Mouse (Mus musculus) liver, embryonic 12.5 days (tissue): ENCODE measurements around the gene Ptpro. TPM values are rescaled to one million over a fixed set of nuclear protein-coding genes. Genes with fewer than 3 reads are reported as not detected.
"Not testable (repeated sequence)": the region's sequence is repeated elsewhere in the genome, so short reads cannot be mapped to it uniquely, and the experiment has no call there.

Experiments
- ATAC-seq: fragments of 200-750 bp; cut with Nextera tagmentation; 2 replicates; pipeline ENCODE4 v1.8.0; 2017; ENCODE audit warnings: moderate number of reproducible peaks, mild to moderate bottlenecking, moderate library complexity
- H3K27ac ChIP-seq: fragments of 300-500 bp; sonication (generic); 2 replicates; pipeline ENCODE4 v1.5.1; 2016; ENCODE audit warnings: mild to moderate bottlenecking
- H3K27me3 ChIP-seq: fragments of 300-500 bp; sonication (generic); replicated peaks from 2 replicates; pipeline ENCODE4 v1.6.1; 2016; ENCODE audit warnings: mild to moderate bottlenecking, moderate library complexity
- H3K36me3 ChIP-seq: fragments of 300-500 bp; sonication (generic); 2 replicates; pipeline ENCODE4 v1.6.1; 2016; ENCODE audit warnings: mild to moderate bottlenecking, moderate library complexity
- H3K4me1 ChIP-seq: fragments of 300-500 bp; sonication (generic); 2 replicates; pipeline ENCODE4 v1.6.1; 2016
- H3K4me2 ChIP-seq: fragments of 300-500 bp; sonication (generic); 2 replicates; pipeline ENCODE4 v1.6.1; 2016; ENCODE audit warnings: mild to moderate bottlenecking, moderate library complexity
- H3K4me3 ChIP-seq: fragments of 300-500 bp; sonication (generic); 2 replicates; pipeline ENCODE4 v1.5.1; 2016; ENCODE audit warnings: mild to moderate bottlenecking, moderate library complexity
- H3K9ac ChIP-seq: fragments of 300-500 bp; sonication (generic); 2 replicates; pipeline ENCODE4 v1.6.1; 2016; ENCODE audit warnings: mild to moderate bottlenecking, moderate library complexity
- H3K9me3 ChIP-seq: fragments of 300-500 bp; sonication (generic); replicated peaks from 2 replicates; pipeline ENCODE4 v1.6.1; 2016; ENCODE audit warnings: mild to moderate bottlenecking, moderate library complexity
- WGBS: fragments of 180-500 bp; shearing (Covaris S2); methylation state at CpG from one replicate; pipeline ENCODE4 v1.1.7; 2016; ENCODE audit not compliant: insufficient replicate concordance; 5-methylcytosine and 5-hydroxymethylcytosine counted together
- polyA plus RNA-seq: library from polyadenylated mRNA; unstranded; fragments of >200 nt; fragmentation: Nextera tagmentation; extraction: Ambion mirVana; gene quantifications from 2 replicates; pipeline ENCODE4 v1.2.1, GENCODE M21; 2016

The Ptpro gene
- polyA plus RNA-seq, 1 experiment from 2014 or later = 0.51 TPM

DNA sequence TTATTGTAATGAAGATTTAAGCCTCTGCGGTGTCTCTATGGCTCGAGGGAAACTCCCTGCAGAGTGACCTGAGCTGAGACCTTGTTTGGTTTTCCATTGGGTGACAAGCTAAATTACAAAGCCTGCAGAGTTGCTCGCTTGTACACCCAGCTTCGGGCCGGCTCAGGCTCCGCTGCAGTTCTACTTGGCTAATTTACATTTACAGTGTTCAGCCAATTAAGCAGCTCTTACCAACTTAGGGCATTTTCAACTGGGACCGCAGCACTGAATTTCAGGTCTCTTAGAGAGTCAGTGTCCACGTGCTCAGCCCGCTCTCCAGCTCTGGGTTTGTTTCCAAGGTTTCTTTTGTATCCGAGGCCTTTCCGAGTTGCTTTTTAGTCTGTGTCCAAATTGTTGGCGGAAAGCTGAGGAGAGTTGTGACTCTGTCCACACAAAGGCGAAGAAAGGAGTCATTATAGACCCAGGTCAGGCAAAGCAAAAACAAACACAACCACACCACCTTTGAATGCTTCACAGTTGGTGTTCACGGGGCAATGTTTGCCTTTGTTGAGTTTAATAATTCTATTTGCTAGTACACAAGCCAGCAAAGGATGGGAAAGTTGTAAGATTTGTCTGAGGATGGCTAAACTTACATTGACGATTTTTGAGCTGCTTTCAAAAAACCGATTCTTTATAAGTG, 185.9 kb downstream of the Ptpro start:
- H3K9me3 ChIP-seq = no peaks in the 10 kb centered on the region
- WGBS = 66% methylated on average over 16 of the region's 16 CpGs
- H3K27me3 ChIP-seq = no peaks in the 10 kb centered on the region; the same call in 1 of the 2 replicates
- H3K4me3 ChIP-seq = no peak overlapping the region
- H3K9ac ChIP-seq = no peak overlapping the region
- ATAC-seq = no peak
- H3K27ac ChIP-seq = no peak overlapping the region
- no peak overlapping the region for H3K4me2 ChIP-seq
- H3K36me3 ChIP-seq = no peaks in the 10 kb centered on the region
- H3K4me1 ChIP-seq = no peaks in the 10 kb centered on the region

DNA sequence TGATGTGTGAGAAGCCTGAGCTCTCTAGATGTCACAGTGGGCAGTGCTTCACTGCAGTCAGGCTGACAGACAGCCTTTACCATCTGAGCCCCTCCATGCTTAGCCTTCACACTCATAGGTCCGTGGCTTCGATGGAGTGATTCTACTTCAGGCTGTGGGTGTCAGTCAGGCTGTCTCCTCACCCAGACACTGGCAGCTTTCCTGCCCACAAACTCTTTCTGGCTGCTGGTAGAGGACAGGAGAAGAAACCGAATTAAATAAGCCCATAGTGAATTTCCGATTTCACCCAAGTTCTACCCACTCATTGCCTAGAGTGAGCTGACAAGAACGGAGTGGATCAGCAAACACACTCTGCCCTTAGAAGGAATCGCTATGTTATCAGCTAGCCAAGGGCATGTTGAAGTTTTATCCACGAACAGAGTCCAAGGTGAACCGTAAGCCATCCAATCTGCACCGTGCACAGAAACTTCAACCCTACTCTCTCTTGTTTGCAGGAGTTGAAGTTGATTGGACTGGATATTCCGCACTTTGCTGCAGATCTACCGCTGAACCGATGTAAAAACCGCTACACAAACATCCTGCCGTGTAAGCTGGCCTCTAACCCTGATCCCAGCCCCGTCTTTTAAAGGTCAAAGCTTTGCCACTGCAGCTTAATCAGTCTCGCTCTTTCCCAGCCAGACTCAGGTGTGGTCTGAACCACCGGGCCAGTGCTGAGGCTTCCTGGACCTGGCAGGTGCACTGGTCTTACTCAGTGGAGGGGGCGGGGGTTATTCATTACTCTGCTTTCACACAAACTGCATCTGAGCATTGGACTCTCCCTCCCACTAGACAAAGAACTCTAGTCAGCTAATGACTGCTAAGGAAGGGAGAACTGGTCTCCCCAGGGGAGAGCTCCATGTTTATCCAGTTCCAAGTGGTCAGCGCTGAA, 188.7 kb downstream of the Ptpro start:
- 68% methylated on average over 19 of the region's 19 CpGs for WGBS
- Histone ChIP-seq H3K4me1 (no peaks in the 10 kb centered on the region), H3K27ac (no peak overlapping the region), H3K9me3 (no peaks in the 10 kb centered on the region), H3K36me3 (no peaks in the 10 kb centered on the region), H3K27me3 (no peaks in the 10 kb centered on the region; the same call in 1 of the 2 replicates), H3K4me3 (no peak overlapping the region), H3K9ac (no peak overlapping the region), H3K4me2 (no peak overlapping the region)
- ATAC-seq = no peak

DNA sequence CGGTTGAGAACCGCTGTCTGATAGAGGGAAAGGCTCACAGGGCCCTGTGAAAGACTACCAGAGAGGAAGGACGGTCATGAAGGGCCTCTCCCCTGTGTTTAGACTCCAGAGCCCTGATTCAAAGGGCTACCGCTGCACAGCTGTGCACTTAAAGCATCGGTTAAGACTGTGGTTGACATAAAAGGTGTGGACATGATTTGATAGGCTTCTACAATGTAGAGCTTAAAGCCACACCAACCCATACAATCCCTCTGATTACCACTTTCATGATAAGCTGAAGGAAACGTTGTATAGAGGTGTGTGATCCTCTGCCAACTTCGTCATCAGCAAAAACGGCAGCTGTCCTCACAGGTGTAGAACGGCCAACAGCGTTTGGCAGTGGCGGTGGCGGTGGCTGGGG, 191.0 kb downstream of the Ptpro start:
- Histone ChIP-seq H3K9me3 (no peaks in the 10 kb centered on the region), H3K27ac (no peak overlapping the region), H3K36me3 (no peaks in the 10 kb centered on the region), H3K9ac (no peak overlapping the region), H3K27me3 (no peaks in the 10 kb centered on the region; the same call in 1 of the 2 replicates), H3K4me2 (no peak overlapping the region), H3K4me3 (no peak overlapping the region), H3K4me1 (no peaks in the 10 kb centered on the region)
- WGBS = 75% methylated on average over 12 of the region's 12 CpGs
- no peak for ATAC-seq

DNA sequence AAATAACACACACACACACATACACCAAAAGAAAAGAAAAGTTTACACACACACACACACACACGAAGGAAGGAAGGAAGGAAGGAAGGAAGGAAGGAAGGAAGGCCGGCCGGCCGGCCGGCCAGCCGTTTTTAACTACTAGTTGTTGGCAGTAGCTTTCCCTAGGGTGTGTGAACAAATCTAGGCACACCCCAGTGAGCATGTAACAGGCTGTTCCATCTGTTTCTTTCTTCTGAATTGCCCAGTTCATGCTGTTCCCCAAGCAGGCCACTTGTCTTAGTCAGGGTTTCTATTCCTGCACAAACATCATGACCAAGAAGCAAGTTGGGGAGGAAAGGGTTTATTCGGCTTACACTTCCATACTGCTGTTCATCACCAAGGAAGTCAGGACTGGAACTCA, 194.0 kb downstream of the Ptpro start:
- not testable (repeated sequence) for H3K36me3 ChIP-seq, H3K27ac ChIP-seq, H3K9ac ChIP-seq, H3K9me3 ChIP-seq, H3K27me3 ChIP-seq, ATAC-seq, H3K4me1 ChIP-seq, H3K4me3 ChIP-seq, H3K4me2 ChIP-seq
- WGBS = 48% methylated on average over 7 of the region's 7 CpGs

DNA sequence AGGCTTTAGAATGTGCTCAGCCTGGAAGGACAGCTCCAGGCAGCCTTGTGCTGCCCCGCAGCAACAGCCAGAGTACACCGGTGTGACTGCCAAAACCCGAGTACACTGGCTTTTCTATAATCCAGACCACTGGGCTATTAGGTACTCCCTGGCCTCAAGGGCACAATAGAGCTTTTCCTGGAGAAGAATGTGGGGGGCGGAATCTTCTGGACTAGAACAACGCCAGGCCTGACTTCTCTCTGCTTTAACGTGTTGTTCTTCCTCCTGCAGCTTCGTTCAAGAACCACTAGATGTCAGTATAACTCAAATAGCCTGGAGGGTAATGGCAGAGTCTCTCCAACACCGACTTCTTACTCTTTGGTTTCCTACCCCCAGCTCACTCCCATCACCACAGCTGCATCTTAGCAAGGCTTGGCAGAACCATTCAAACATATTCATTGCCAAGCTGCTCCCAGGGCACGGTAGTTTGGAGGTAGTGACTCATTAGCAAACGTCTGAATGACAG, 203.5 kb downstream of the Ptpro start:
- Histone ChIP-seq H3K27ac (no peak overlapping the region), H3K4me3 (no peak overlapping the region), H3K9me3 (no peaks in the 10 kb centered on the region), H3K4me1 (peaks cover 4% of the 10 kb centered on the region; the same call in 1 of the 2 replicates), H3K27me3 (0 out of 2 replicates have a peak, but pooled peaks cover 4% of the 10 kb centered on the region), H3K36me3 (no peaks in the 10 kb centered on the region), H3K4me2 (no peak overlapping the region), H3K9ac (no peak overlapping the region)
- ATAC-seq = peak; percentile 47; the same call in 1 of the 2 replicates
- 19% methylated on average over 10 of the region's 10 CpGs for WGBS

DNA sequence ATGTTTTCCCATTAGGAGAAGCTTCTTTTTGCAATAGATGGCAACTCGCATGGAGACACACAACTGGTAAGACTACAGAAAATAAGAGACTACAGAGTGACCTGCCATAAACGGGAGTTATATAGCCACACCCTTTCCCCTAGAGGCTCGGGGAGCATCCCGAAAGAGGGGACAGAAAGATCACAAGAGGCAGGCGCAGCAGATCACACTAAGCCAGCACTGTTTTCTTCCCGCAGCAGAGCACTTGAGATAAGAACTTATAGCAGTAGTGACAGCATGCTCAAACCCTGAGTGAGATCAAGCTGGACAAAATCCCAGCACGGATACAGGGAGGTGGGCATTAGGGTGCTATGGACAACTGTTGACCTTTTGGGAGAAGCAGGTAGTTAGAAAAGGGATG, 203.9 kb downstream of the Ptpro start:
- no peak for ATAC-seq
- Histone ChIP-seq H3K4me1 (peaks cover 4% of the 10 kb centered on the region; the same call in 1 of the 2 replicates), H3K27ac (no peak overlapping the region), H3K9me3 (no peaks in the 10 kb centered on the region), H3K4me3 (no peak overlapping the region), H3K9ac (no peak overlapping the region), H3K36me3 (no peaks in the 10 kb centered on the region), H3K4me2 (no peak overlapping the region), H3K27me3 (0 out of 2 replicates have a peak, but pooled peaks cover 4% of the 10 kb centered on the region)
- 34% methylated on average over 7 of the region's 7 CpGs for WGBS

DNA sequence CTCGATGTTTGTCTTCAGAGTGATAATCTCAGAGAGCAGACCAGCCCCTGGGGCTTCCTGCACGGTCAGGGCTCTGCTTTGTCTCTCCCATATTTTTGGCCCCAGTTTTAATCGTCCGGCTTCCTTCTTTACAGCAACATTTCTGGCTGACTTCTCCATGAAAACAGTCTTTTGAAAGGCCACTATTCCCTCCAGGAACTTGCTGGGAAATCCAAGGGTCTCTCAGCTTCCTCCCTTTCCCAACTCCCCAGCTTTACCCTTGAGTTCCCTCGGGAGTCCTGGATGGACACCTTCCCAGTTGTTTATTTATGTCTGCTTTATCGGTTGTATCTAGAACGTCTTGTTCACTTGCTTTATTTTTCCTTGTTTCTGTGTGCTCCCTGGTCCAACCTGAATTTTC, 205.1 kb downstream of the Ptpro start:
- H3K36me3 ChIP-seq = no peaks in the 10 kb centered on the region
- no peak overlapping the region for H3K4me2 ChIP-seq
- H3K4me3 ChIP-seq = no peak overlapping the region
- 0 out of 2 replicates have a peak, but pooled peaks cover 4% of the 10 kb centered on the region for H3K27me3 ChIP-seq
- no peaks in the 10 kb centered on the region for H3K9me3 ChIP-seq
- no peak for ATAC-seq
- peaks cover 4% of the 10 kb centered on the region; the same call in 1 of the 2 replicates for H3K4me1 ChIP-seq
- 41% methylated on average over 7 of the region's 7 CpGs for WGBS
- H3K9ac ChIP-seq = no peak overlapping the region
- H3K27ac ChIP-seq = no peak overlapping the region

DNA sequence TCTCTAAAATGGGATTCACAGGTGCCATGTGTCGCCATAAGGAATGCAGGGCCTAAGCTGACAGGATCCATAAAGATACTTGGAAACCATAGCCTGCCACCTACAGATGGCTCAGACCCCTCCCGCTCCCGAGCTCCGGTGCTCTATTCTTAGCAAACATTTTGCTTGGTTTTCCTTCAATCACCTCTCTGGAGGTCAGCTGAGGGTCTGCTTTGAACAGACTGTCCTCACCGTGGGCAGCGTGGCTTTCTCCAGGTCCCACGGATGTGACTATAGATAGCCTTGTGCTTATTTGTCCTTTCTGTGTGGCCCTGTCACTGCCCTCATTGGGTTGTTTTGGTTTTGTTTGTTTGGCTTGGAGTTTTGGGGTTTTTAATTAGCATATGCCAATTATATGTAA, 206.0 kb downstream of the Ptpro start:
- Histone ChIP-seq H3K9me3 (no peaks in the 10 kb centered on the region), H3K27me3 (0 out of 2 replicates have a peak, but pooled peaks cover 4% of the 10 kb centered on the region), H3K4me2 (no peak overlapping the region), H3K9ac (no peak overlapping the region), H3K4me1 (peaks cover 4% of the 10 kb centered on the region; the same call in 1 of the 2 replicates), H3K4me3 (no peak overlapping the region), H3K36me3 (no peaks in the 10 kb centered on the region), H3K27ac (no peak overlapping the region)
- 69% methylated on average over 7 of the region's 7 CpGs for WGBS
- ATAC-seq = no peak

DNA sequence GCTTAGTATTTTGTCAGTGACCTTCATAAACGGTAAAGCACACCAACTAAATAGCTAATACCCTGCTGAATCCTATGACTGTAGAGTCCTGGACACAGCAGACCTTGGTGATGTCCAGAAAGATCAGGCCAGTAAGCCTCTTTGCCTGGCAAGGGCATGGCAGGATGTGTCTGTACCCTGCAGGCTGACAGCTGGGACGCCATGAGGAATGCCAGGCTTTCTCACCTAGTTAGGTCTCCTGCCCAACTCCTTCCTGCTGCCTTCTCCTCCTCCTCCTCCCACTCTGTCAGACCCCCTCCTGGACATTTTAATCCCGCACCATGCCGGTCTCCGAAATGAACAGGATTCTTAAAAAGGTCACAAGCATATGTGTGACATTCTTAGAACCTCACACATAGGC, 211.7 kb downstream of the Ptpro start:
- Histone ChIP-seq H3K27me3 (no peaks in the 10 kb centered on the region), H3K27ac (no peak overlapping the region), H3K9me3 (no peaks in the 10 kb centered on the region), H3K4me1 (no peaks in the 10 kb centered on the region; the same call in 1 of the 2 replicates), H3K4me3 (no peak overlapping the region), H3K36me3 (no peaks in the 10 kb centered on the region), H3K4me2 (no peak overlapping the region), H3K9ac (no peak overlapping the region)
- ATAC-seq = no peak
- 75% methylated on average over 5 of the region's 5 CpGs for WGBS

DNA sequence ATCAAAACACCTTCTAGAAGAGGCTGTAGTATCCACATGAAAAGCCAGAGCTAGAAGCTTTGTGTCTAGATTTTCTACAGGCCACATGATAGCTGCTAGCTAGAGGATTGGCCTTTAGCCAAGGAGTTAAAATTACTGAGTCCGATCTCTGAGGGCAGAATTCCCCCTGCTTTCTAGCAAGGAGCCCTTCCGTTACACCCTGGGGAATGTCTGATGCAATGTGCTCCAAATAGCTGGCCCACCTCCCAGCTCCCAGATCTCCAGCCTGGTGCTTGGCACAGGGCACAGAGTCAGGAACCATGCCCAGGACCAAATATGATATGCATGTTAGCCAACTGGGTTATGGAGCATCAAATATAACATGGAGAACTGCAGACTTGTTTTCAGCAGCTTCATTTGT, 213.1 kb downstream of the Ptpro start:
- WGBS = 64% methylated on average over 2 of the region's 2 CpGs
- H3K9me3 ChIP-seq = 0 out of 2 replicates have a peak, but pooled peaks cover 4% of the 10 kb centered on the region
- no peak overlapping the region for H3K9ac ChIP-seq
- no peaks in the 10 kb centered on the region for H3K27me3 ChIP-seq
- H3K4me2 ChIP-seq = no peak overlapping the region
- no peak overlapping the region for H3K27ac ChIP-seq
- H3K4me3 ChIP-seq = no peak overlapping the region
- ATAC-seq = no peak
- H3K36me3 ChIP-seq = no peaks in the 10 kb centered on the region
- H3K4me1 ChIP-seq = no peaks in the 10 kb centered on the region

DNA sequence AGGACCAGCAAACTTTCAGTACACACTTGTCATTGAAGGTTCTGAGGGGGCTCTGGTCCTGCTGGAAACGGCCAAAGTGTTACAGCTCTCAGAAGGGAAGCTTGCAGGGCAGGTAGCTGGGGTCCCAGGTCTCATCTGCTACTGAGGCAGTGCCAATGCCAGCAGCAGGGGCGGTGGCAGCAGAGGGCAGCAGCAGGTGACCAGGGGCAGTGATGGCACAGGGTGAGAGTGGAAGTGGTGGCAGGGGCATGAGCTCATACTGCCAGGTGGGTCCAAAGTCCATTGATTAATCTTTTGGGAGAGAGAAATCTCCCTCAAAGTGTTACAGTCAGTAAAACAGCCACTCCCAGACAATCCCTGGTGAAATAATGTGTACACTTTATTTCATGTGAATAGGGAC, 214.1 kb downstream of the Ptpro start:
- Histone ChIP-seq H3K36me3 (no peaks in the 10 kb centered on the region), H3K4me1 (no peaks in the 10 kb centered on the region), H3K4me3 (no peak overlapping the region), H3K27ac (no peak overlapping the region), H3K27me3 (no peaks in the 10 kb centered on the region), H3K9ac (no peak overlapping the region), H3K4me2 (no peak overlapping the region), H3K9me3 (0 out of 2 replicates have a peak, but pooled peaks cover 4% of the 10 kb centered on the region)
- ATAC-seq = no peak
- WGBS = 53% methylated on average over 2 of the region's 2 CpGs

DNA sequence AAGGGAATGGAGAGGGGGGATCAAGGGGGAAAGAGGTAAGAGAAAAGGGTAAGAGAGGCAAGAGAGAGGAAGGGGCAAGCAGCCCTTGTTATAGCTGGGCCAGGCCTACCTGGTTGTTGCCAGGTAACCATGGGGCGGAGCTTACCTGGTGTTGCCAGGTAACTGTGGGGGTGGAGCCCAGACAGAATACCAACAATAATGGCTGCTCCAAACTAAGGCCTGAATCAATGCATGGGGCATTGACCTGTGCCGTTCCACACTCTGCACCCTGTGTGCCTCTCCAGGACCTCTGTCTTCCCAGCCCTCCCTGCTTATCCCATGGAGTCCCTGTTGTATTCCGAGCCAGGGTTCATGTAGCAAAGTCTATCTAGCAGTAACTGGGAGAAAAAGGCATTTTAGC, 215.6 kb downstream of the Ptpro start:
- Histone ChIP-seq H3K9ac (no peak overlapping the region), H3K27me3 (no peaks in the 10 kb centered on the region), H3K4me1 (no peaks in the 10 kb centered on the region), H3K4me3 (no peak overlapping the region), H3K4me2 (no peak overlapping the region), H3K36me3 (no peaks in the 10 kb centered on the region), H3K9me3 (0 out of 2 replicates have a peak, but pooled peaks cover 4% of the 10 kb centered on the region), H3K27ac (no peak overlapping the region)
- no peak for ATAC-seq
- 71% methylated on average over 3 of the region's 3 CpGs for WGBS
